Mouse (Mus musculus): Measurements from ENCODE around the gene Olfr701.

DNA sequence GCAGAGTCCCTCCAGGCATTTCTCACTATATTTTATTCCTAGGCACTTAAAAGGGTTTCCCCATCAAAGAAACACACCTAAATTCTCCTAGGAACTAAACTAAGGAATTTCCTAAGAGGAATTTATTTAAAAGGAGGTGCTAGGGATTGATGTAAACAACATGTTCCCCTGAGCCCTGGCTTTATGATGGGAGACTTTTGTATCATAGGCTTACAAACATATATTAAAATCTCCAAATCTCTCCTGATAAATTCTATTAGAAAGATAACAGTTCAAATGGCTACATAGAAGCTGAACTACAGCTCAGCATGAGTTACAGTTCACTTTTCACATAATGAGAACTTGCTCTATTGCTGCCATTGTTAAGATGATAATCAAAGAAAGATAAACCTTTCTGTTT, 19.9 kb downstream of the Olfr701 start, which contains the start of gene Olfr702:
- TF ChIP-seq GATA1 (IDR thresholded peaks at IDR 0.05; ENCODE audit: borderline replicate concordance, low read length) (no peak), FLI1 (IDR thresholded peaks at IDR 0.05; ENCODE audit: low read length) (no peak)
